Mouse (Mus musculus) bone marrow macrophage, adult 2 months (primary cell): ENCODE data around the gene Eps15.

ENCODE experiments used
- CTCF ChIP-seq: IDR thresholded peaks from 2 replicates; pipeline ENCODE4 v1.5.1; 2012; ENCODE audit warnings: low read depth, mild to moderate bottlenecking, low read length, moderate library complexity
- POLR2A ChIP-seq: IDR thresholded peaks from 2 replicates; pipeline ENCODE4 v1.6.1; 2012; ENCODE audit warnings: mild to moderate bottlenecking, low read depth, low read length, borderline replicate concordance

DNA sequence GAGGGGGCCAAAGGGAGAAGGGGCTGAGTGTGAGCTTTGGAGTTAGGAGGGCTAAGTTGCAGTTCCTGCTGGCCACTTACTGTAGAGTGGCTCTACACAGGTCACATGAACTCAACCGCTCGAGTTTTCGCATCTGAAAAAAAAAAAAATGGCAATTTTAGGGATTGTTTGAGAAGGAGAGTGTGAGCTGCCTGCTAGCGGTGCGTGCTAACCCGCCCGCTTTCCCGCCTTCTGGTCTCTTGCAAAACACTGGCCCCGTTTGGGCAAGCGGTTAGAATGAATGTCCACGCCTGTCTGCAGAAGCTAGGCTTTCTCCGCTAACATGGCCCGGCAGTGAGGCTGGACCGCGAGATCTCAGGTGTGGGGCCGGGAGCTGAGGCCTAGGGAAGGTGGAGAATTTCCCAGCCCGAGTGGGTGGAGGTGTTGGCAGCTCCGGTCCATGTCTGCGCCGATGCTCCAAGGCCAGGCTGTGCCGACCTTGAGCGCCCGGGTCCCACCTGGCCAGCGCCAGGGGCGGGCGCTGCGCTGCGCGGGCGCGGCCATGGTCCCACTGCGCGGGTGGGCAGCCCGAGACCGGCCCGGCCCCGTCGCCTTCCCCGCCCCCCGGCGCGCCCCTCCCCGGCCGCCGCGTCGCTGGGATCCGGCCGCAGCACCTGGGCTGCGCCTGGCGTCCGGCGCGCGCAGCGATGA lies 126.6 kb downstream of the Eps15 start, which contains the start of gene Ttc39a:
- TF ChIP-seq CTCF (no peak), POLR2A (no peak)
